Mouse (Mus musculus): ENCODE measurements around the gene Dlg2.
A peak's percentile ranks its signal among the peaks of the same experiment; 100 is the strongest.

Dlg2 gene

DNA sequence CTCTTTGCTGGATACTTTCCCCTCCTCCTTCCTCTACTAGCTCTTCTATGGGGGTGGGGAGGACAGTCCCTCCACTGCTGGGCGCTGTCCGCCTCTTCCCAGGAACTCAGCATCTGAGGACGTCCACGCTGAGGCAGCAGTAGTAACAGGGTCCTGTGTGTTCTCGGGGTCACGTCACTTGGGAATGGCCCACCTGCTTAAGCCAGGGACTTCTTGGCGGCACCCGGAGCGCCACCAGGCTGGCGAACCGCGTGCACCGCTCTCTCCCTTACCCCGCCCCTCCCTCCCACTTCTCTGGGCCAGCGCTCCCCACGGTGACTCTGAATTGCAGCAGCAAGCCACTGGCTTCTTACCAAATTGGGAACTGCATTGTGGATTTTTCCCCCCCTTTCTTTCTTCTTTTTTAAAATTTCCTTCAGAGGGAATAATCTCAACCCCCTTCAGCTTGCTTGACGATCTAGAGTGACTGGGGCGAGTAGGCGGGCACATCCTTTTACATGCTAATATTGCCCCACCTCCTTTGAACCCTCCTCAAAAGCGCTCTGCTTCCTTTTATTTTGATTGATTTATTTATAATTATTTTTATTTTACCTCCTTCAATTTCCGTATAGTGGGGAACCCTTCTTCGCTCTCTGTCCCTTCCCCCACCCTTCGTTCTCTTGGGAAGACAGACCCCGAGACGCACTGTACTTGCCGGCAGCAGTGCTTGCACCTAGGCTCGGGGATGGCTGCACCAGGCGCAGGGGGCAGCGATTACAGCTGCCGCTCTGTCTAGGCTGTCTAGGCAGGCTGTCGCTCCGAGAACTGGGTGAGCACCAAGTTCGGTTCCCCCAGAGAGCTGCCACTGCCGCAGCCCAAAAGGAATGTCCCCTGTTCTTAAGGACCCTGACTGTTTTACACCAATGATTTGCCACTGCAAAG lies 785.8 kb downstream of the Dlg2 start:
- DNase-seq (ENCODE audit: low read depth, low spot score): no peak

DNA sequence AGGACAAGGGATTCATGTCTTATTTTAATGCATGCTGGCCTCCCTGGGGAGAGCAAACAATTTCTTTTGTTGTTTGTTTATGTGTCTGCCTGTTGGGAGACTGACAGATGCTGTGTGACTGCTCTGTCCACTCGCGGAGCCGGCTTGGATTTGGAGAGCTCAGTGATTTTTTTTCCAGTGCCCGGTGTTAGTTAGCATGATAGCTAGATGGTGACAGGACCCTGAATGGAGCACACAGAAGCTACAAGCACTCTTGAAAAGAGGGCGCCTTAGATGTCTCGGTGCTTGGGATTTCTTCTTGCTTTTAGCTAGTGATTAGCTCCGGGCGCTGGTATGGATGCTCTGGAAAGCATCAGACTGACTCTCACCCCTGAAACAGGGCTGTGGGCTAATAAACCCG lies 786.5 kb downstream of the Dlg2 start:
- DNase-seq (ENCODE audit: low read depth, low spot score): no peak

DNA sequence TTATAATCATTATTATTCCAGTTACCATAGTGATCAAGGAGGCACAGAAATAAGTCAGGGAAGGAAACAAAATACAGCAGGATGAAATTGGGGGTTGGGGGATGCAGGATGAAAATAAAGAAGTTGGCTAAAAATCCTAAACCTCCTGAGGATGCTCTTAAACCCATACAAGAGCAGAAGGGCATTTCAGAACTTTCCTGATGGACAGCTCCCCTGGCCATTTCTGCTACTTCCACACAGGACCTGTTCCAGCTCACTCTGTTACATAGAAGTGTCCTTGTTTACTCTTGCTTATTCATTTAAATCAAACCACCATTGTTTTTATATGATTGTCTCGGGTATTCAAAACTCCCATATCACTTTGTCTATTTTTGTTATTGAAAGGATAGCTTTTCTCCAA lies 791.3 kb downstream of the Dlg2 start:
- no peak for DNase-seq (ENCODE audit: low read depth, low spot score)

DNA sequence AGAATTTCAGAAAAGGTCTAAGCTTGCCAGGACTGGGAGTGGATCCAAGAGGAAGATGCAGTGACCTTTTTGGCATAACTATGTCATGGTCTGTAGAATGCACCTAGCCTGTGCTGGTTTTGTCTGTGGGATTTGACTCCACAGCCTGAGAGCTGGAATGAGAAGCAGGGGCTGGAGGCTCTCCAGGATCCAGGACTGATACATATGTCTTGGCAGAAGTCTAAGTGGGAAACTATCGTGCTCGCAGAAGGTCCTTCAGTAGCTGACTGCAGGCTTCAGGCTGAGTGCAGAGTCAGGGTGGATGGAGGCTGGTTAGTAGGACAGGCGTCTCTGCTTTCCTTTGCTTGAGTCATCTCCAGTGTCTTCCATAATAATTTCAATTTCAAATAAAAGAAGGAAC lies 807.7 kb downstream of the Dlg2 start:
- DNase-seq (ENCODE audit: low read depth, low spot score): no peak

DNA sequence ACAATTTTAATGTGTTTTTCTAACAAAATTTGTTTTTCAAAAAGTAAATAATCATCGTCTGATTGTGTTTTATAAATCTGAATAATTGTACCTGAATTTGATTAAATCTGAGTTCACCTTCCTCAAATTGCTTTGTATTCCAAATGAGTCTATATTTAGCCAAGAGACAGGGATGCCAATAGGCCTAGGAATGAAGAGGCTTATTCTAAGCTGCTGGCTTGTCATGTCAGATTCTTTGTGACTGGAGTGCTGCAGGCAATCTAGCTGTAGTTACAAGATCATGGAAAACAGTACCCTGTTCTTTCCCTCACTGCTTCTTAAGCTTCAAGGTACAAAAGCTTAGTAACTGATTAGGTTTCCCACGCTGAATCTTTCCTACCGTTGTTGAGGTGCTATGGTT lies 811.9 kb downstream of the Dlg2 start:
- DNase-seq (ENCODE audit: low read depth, low spot score): no peak

DNA sequence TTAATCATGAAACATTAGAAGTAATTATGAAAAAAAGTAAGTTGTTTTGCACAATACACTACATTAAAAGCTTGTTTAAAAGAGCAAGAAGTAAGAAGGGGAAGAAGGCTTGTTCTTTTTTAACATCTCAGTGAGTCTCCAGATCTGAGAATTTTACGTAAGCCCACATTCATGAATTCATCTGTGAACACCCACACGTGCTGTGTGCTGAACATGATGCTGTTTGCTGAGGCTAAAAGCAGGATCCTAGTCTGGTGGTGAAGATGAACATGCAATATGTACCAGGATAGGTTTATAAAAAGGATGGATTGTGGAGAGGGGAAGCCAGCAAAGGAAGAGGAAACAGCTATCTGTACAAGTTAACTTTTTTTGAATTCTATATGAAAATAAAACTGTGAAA lies 819.7 kb downstream of the Dlg2 start:
- no peak for DNase-seq (ENCODE audit: low read depth, low spot score)

DNA sequence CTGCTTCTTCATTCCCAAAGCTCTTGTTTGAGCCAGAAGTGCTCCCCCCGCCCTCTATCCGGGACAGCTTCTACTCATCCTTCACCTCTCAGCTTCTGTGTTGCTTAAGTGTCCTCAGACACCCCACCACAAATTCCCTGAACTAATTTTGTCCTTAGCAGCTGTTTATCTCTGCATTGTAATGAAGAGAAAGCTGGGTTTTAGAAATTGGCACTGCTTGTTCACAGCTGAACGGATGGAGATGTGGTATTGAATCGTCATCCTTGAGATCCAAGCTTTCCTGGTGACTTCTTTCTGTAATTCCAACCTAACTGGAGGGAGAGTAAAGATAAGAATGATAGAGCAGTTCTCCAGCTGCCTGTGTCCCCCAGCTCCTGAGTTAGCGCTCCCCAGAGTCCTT lies 834.7 kb downstream of the Dlg2 start:
- no peak for DNase-seq (ENCODE audit: low read depth, low spot score)

DNA sequence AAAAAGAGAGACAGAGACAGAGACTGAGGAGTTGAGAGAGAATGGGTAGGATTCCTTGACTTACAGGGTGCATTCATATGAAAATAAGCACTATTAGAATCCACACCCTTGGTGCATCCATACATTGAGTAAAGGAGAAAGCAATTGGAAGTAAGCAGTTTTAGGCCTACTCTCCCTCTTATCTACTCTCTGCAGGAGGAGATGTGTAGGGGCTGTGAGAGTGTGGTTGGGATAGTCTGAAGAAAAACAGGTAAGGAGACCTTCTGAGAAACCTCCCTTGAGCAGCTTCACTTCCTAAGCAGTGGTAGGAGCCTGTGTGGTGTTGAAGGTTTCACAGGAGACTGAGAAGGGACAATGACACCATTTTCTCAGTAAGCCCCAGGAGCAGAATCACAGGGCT lies 868.6 kb downstream of the Dlg2 start:
- DNase-seq (ENCODE audit: low read depth, low spot score): no peak

DNA sequence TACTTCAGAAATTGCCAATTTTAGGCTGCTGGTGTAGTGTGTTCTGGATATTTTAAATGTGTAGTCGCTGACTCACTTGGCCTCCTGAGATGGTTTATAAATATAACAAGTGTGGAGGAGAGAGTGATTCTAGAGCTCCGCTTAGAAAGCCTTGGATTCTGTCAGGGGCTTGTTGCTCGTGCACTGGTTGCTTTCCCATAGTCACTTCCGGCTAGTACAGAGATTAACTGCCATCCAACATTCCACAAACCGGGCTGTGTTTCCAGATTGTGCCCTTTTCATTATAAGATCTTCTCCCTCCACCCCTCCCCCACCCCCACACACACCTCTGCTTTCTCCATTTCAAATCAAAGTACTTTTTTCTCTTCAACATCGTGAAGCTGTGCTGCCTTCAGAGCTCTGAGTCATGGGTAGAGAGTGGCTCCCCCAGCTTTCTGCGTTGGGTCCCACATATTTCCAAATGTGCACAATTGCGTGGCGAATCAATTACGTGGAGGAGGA lies 893.4 kb downstream of the Dlg2 start:
- DNase-seq (ENCODE audit: low read depth, low spot score): no peak

DNA sequence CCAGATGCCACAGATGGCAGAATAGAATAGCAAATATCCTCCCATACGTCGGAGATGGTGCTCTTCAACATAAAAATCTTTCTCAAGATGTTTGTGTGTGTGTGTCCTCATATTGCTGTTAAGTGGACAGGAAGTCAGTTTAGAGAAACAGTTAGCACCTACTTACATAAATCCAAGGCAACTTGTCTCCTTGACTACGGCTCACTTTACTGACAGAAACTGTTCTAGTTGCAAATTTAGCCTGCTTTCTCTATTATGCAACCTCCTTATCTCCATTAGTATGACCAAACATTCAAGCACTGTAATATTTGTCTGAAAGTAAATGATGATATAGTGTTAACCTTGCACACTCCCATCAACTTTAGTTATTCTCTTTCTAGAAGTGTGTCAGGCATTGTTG lies 905.8 kb downstream of the Dlg2 start:
- no peak for DNase-seq (ENCODE audit: low read depth, low spot score)

DNA sequence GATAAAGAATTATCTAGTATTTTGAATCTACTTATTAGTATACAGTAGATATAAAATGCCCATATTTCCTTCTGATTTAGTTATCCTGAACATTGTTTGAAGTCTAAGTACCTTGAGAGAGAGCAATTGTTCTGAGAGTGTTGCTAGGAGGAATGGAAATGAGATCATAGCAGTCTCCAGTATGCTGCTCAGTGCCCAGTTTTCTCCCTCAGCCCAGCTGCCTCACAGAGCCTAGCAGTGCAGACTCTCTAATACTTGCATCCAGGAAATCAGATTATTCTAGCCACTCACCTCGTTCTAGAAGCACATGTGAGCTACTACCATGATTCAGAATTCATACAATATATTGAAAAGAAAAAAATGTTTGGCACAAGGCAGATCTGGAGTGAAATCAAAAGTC lies 907.4 kb downstream of the Dlg2 start:
- no peak for DNase-seq (ENCODE audit: low read depth, low spot score)

DNA sequence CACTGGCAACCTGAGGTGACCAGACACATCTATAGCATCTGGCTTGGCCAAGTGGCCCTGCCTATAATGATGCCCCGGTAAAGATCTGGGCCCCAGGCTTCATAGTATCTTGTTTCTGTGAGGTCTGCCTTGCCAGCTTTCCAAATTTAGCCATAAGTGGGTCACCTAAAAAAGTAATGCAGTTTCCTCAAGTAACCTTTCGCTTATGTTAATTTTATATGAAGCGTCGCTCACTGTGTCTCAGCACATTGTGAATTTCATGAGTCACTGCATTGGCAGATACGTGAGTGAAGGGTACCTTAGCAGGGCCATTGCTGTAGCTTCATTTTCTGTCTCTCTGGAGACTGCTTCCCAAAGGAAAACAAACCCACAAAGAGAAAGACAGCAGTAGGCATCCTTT lies 912.8 kb downstream of the Dlg2 start:
- DNase-seq (ENCODE audit: low read depth, low spot score): no peak

DNA sequence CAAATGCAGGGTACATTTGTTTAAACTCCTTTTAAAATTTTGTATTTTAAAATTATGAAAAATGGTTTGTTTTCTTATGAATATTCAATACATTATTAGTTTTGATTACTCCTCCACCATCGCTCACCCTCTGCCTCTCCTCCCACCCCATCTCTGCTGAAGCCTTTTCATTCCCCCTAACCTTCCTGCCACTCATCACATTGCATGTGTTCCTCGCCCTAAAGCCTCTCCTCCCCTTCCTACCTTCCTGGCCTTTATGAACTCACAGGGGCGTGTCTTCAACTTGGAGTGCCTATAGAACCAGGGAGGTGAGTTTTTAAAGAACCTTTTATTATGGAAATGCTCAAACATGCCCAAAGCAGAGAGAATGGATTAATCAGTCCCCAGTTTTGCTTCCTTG lies 921.4 kb downstream of the Dlg2 start:
- no peak for DNase-seq (ENCODE audit: low read depth, low spot score)

DNA sequence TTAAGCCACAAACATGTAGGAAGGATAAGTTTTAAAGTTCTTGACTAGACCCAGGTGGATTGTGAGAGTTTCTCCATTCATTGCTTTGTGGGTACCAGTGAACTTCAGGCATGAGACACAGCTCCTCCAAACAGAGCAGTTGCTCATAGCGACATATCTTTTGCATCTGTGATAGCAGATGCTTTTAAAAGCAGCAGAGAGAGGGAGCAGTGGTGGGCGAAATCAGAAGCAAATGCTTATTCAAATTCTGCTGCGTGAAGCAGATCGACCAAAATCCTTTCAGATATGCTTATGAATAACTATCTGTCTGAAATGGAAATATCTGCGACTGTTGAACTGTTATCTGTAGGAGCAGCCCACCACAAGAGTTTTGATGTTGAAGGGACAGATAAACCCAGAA lies 935.6 kb downstream of the Dlg2 start:
- DNase-seq (ENCODE audit: low read depth, low spot score): no peak

DNA sequence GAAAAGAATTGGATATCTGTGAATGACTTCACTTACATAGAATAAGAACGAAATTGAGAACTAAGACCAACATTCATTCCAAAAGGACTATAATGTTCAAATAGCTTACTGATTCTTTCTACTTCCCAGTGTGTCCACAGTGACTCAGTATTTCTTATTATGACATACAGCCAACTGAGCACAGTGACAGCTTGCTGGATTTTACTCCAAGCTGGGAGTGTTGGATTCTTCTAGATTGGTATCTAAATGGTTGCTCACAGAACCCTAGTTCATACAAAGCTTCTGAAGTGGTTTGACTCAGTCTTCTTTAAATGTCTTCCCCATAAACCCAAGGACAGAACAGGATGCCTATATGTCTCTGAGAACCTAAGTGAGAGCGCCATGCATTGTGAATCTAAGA lies 937.7 kb downstream of the Dlg2 start:
- DNase-seq (ENCODE audit: low read depth, low spot score): no peak

DNA sequence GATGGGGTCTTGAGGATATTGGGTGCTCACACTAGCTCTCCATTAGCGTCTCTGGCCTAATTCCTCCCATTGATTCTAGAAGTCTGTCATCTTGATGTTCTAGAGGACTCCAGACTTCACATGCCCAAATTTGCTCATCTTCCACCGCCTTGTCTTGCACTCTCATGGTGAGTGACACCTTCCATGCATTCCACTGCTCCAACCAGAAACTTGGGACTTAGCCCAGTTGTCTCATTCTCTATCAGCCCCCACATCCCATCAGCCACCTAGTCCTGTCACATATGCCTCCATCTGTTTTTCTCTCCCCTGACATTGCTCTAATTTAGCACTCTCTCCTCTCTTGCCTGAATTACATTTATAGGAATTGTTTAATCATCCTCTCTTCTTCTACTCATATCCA lies 938.3 kb downstream of the Dlg2 start:
- no peak for DNase-seq (ENCODE audit: low read depth, low spot score)

DNA sequence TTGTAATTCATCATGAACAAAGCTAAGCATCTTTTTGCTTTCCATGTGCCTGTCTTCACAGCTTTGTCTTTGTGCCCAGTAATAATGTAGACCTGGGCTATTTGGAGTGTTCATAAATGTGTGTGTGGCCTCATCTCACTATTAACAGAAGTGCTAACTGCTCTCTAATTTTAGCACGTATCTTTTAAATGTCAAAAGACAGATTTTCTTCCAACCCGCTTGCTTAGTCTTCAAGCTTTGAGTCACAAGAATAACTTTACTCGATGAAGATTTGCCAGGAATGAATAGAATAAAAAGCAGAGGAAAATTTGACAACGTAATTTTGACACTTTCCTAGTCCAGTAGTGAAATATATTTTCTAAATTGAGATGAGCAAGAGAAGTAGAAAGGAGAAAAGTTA lies 943.7 kb downstream of the Dlg2 start:
- DNase-seq (ENCODE audit: low read depth, low spot score): no peak

DNA sequence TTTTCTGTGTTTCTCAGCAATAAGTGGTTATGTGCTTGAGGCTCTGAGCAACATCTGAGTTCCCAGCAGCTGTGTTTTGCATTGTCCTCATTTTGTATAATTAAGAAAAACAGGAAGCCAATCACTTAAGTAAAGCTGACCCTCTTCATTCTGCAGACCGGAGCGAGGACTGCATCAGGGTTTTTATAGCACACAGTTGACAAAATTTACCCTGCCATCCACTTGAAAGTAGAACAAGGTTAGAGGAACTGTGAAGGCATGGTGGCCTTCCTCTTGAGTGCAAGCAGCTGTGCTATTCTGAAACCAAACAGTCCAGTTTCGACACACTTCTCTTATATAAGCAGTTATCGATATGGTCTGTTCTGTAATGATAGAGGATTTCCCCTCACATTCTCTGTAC lies 947.3 kb downstream of the Dlg2 start:
- no peak for DNase-seq (ENCODE audit: low read depth, low spot score)

DNA sequence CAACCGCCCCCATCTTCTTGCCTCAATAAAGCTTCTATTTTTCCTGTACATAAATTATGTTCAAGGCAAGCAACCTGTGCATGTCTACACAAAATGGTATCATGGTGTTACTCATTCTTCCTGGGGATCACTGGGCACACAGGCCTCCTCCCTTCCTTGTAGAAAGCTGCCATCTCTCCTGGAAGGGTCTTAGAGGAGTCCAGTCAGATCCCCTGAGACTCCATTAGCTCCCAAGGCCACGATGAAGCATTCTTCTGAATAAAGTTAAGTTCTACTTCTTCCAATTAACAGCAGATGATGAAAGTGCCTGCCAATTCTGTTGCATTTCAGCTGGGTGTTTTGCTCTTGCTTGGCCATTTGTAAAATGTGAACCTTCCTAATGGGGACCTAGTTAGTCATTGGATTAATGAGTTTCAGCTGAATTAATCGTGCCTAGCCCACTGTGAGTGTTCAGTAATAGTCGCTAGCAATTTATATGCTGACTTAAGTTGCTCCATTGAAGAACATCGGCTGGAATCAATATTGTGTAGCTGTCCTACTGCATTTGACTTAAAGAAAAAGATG lies 953.3 kb downstream of the Dlg2 start:
- DNase-seq (ENCODE audit: low read depth, low spot score): no peak

DNA sequence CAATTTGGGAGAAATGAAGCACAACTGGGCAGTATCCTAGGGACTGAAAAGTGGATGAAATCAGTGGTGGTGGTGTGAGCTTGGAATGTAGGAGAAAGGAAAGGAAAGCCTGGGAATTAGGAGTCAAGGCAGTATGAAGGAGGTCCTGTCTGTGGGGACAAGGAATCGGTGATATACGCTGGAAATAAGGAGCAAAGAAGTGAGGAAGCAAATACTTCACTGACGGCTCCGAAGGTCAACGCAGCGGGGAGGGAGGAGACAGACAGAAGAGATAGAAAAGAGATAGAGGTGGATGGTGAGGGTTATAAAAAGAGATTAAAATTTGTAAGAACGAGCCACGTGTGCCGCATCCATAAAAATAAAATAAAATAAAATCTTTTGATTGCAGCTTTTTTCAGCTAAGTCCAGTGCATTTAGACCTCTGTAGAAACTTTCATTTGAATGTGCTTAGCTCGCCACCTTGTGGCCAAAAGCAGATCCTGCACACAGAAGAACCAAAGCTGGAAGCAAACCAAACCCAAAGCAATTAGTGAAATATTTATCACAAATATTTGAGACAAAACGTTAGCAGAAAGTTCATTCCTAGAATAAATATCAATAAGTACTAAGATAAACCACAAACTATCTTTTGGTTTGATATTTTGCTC lies 955.2 kb downstream of the Dlg2 start:
- DNase-seq (ENCODE audit: low read depth, low spot score): peak; percentile 40

DNA sequence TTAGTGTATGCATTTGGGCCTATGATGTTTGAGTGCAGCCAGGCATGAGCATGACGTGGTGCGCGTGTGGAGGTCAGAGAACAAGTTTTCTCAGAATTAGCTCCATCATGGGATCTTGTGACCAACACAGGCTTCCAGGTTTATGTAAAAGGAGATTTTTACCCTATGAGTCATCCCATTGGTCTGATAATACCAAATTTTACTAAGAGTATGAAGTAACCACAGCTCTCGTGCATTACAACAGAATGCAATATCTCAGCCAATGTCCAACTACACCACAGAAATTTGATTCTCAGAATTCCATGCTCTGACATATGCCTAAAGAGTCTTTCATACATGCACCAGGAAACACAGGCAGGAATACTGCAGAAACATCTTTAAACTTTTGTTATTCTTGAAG lies 956.1 kb downstream of the Dlg2 start:
- no peak for DNase-seq (ENCODE audit: low read depth, low spot score)

DNA sequence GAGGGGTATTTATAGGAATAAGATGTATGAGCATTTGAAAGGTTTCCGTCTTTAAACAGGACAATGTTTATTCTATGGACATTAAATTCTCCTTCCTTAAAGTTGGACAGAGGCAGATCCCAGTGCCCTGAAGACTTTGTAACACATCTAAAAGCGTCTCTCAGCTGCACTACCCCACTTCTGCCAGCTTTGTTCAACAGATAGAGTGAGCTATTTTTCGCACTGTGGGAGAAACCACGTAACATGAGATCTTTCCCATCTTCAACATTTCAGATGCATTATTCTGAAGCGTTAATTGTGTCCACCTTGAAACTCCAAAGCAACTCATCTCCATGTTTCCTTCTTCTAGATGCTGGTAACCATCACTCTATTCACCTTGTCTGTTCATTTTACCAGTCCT lies 958.3 kb downstream of the Dlg2 start:
- DNase-seq (ENCODE audit: low read depth, low spot score): no peak

DNA sequence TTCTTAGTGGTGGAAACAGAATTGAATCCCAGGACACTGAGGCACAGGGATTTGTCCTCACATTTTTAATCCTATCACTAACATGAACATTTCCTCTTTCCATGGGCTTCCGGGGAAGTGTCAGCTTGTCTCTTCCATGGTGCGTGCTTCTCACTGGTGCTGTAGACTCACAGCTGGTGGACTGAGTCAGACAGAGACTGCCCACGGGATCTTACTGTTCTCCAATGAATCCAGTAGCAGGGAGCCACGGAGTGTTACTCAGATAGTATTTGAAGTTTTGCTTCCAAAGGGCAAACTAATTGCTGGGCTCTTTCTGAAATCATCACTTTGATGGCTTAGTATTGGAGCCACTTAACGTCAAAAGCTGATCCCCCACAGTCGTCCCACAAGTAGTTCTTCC lies 963.9 kb downstream of the Dlg2 start:
- no peak for DNase-seq (ENCODE audit: low read depth, low spot score)

All from retina, postnatal 7 days (tissue).